Mouse (Mus musculus): Measurements from ENCODE around the gene Qsox2.

DNA sequence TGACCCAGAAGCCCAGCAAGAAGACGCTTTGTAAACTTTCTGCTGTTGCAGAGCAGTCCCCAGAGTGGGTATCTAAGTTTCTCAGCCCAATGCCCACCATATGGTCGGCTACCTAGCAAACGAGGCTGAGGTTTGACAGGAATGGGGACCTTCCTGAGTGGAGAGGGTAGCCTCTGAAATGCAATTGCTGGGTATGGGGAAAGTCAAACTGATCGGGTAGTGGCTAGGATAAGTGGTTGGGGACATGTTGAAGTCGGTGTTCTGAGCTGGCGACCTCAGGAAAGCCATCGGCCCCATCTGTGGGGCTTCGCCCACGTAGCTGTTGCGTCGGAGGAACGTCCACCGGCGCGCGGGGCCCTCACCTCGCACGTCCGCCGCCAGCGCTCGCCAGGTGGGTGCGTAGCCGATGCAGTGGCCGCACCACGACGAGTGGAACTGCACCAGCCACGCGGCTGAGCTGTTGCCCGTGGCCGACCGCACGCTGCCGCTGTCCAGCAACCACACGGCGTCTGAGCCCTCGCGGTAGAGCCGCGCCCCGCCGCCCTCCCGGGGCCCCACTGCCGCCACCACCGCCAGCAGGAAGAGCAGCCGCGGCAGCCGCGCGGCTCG is 540 bp downstream of the Qsox2 start:
- TF ChIP-seq CTCF (IDR thresholded peaks at IDR 0.05; ENCODE audit: low read depth) (no peak), EP300 (IDR thresholded peaks at IDR 0.05; ENCODE audit: low read depth) (no peak)

All from heart, postnatal 0 days (tissue).